Mouse (Mus musculus) liver, embryonic 15.5 days (tissue): ENCODE measurements around the gene Odf3. TPM values are rescaled to one million over a fixed set of nuclear protein-coding genes. Genes with fewer than 3 reads are reported as not detected.

Experiments used
- ATAC-seq: fragments of 200-750 bp; cut with Nextera tagmentation; 2 replicates; pipeline ENCODE4 v1.8.0; 2017; ENCODE audit warnings: moderate number of reproducible peaks, mild to moderate bottlenecking, moderate library complexity; ENCODE audit not compliant: insufficient read depth
- H3K27ac ChIP-seq: fragments of 300-500 bp; sonication (generic); replicated peaks from 2 replicates; pipeline ENCODE4 v1.5.1; 2015; ENCODE audit warnings: mild to moderate bottlenecking, inconsistent platforms
- H3K27me3 ChIP-seq: fragments of 300-500 bp; sonication (generic); 2 replicates; pipeline ENCODE4 v1.6.1; 2015; ENCODE audit warnings: mild to moderate bottlenecking, inconsistent platforms
- H3K36me3 ChIP-seq: fragments of 300-500 bp; sonication (generic); replicated peaks from 2 replicates; pipeline ENCODE4 v1.6.1; 2015; ENCODE audit warnings: moderate library complexity, mild to moderate bottlenecking, inconsistent platforms
- H3K4me1 ChIP-seq: fragments of 300-500 bp; sonication (generic); replicated peaks from 2 replicates; pipeline ENCODE4 v1.6.1; 2015; ENCODE audit warnings: inconsistent platforms
- H3K4me2 ChIP-seq: fragments of 300-500 bp; sonication (generic); 2 replicates; pipeline ENCODE4 v1.6.1; 2015; ENCODE audit warnings: moderate library complexity, mild to moderate bottlenecking, inconsistent platforms
- H3K4me3 ChIP-seq: fragments of 300-500 bp; sonication (generic); replicated peaks from 2 replicates; pipeline ENCODE4 v1.5.1; 2015; ENCODE audit warnings: mild to moderate bottlenecking, inconsistent platforms
- H3K9ac ChIP-seq: fragments of 300-500 bp; sonication (generic); 2 replicates; pipeline ENCODE4 v1.6.1; 2015; ENCODE audit warnings: moderate library complexity, mild to moderate bottlenecking, inconsistent platforms
- H3K9me3 ChIP-seq: fragments of 300-500 bp; sonication (generic); replicated peaks from 2 replicates; pipeline ENCODE4 v1.6.1; 2016; ENCODE audit warnings: inconsistent platforms
- WGBS: fragments of 180-500 bp; shearing (Covaris S2); methylation state at CpG from one replicate; pipeline ENCODE4 v1.1.7; 2015; ENCODE audit warnings: mixed read lengths; ENCODE audit not compliant: insufficient replicate concordance; 5-methylcytosine and 5-hydroxymethylcytosine counted together
- polyA plus RNA-seq: library from polyadenylated mRNA; unstranded; fragments of >200 nt; fragmentation: Nextera tagmentation; extraction: Ambion mirVana; gene quantifications from 2 replicates; pipeline ENCODE4 v1.2.1, GENCODE M21; 2015

Gene Odf3
- polyA plus RNA-seq, 1 experiment from 2014 or later: not detected

- no peaks in the 10 kb centered on the region for H3K36me3 ChIP-seq
- no peak for ATAC-seq
- no peaks in the 10 kb centered on the region for H3K9me3 ChIP-seq
- peaks cover 7% of the 10 kb centered on the region for H3K27me3 ChIP-seq
- no peak overlapping the region for H3K4me3 ChIP-seq
- no peak overlapping the region for H3K27ac ChIP-seq
- H3K4me1 ChIP-seq: no peaks in the 10 kb centered on the region
- no peak overlapping the region for H3K9ac ChIP-seq
- 17% methylated on average over 8 of the region's 8 CpGs for WGBS
- no peak overlapping the region for H3K4me2 ChIP-seq
These were observed 19.3 kb upstream of the Odf3 start for GRCm38 (mm10) chr7:140828171-140828881.

- Histone ChIP-seq H3K27ac (no peak overlapping the region), H3K4me1 (0 out of 2 replicates have a peak, but pooled peaks cover 7% of the 10 kb centered on the region), H3K4me3 (no peak overlapping the region), H3K4me2 (no peak overlapping the region), H3K36me3 (no peaks in the 10 kb centered on the region), H3K9ac (no peak overlapping the region), H3K27me3 (peaks cover 7% of the 10 kb centered on the region), H3K9me3 (no peaks in the 10 kb centered on the region)
- 45% methylated on average over 6 of the region's 6 CpGs for whole genome bisulfite sequencing
- no peak for ATAC-seq
These were observed 16.2 kb upstream of the Odf3 start for GRCm38 (mm10) chr7:140831447-140831846.

- 69% methylated on average over 4 of the region's 4 CpGs for WGBS
These were observed 14.3 kb upstream of the Odf3 start for GRCm38 (mm10) chr7:140833341-140833740.

GRCm38 (mm10) chr7:140834968-140835757 is 12.4 kb upstream of the Odf3 start, which contains the start of gene Urah:
TSS of gene Urah (plus strand) at chr7:140835018.
- H3K27ac ChIP-seq: no peak within 1 kb of the TSS; the same call in 1 of the 2 replicates
- peak within 1 kb of the TSS; percentile 24 for H3K4me3 ChIP-seq
- no peaks in the 10 kb centered on the region for H3K36me3 ChIP-seq
- no peaks in the 10 kb centered on the region for H3K9me3 ChIP-seq
- H3K4me1 ChIP-seq: 0 out of 2 replicates have a peak, but pooled peaks cover 7% of the 10 kb centered on the region
- H3K4me2 ChIP-seq: peak within 1 kb of the TSS; percentile 50
- WGBS: 51% methylated on average over 20 of the region's 20 CpGs
- no peak within 1 kb of the TSS for H3K9ac ChIP-seq
- peak; percentile 46 for ATAC-seq
- peaks cover 22% of the 10 kb centered on the region; the same call in 1 of the 2 replicates for H3K27me3 ChIP-seq

More at GRCm38 (mm10) chr7:140833341-140833740, 14.3 kb upstream of the Odf3 start:
- peaks cover 10% of the 10 kb centered on the region; the same call in 1 of the 2 replicates for H3K27me3 ChIP-seq
- no peaks in the 10 kb centered on the region for H3K36me3 ChIP-seq
- no peaks in the 10 kb centered on the region for H3K9me3 ChIP-seq
- no peak overlapping the region for H3K9ac ChIP-seq
- H3K4me2 ChIP-seq: no peak overlapping the region
- ATAC-seq: no peak
- no peak overlapping the region for H3K4me3 ChIP-seq
- H3K27ac ChIP-seq: no peak overlapping the region
- H3K4me1 ChIP-seq: 0 out of 2 replicates have a peak, but pooled peaks cover 7% of the 10 kb centered on the region

- peak overlapping the region; percentile 24 for H3K4me3 ChIP-seq
- H3K9ac ChIP-seq: no peak overlapping the region
These were observed 11.9 kb upstream of the Odf3 start for GRCm38 (mm10) chr7:140835758-140836087.

GRCm38 (mm10) chr7:140836243-140837115 is 11.1 kb upstream of the Odf3 start:
- WGBS: 70% methylated on average over 9 of the region's 9 CpGs
- H3K4me2 ChIP-seq: no peak overlapping the region
- peaks cover 35% of the 10 kb centered on the region for H3K27me3 ChIP-seq
- no peak for ATAC-seq
- H3K4me1 ChIP-seq: peaks cover 7% of the 10 kb centered on the region; the same call in 1 of the 2 replicates
- H3K9me3 ChIP-seq: no peaks in the 10 kb centered on the region
- no peaks in the 10 kb centered on the region for H3K36me3 ChIP-seq
- H3K9ac ChIP-seq: no peak overlapping the region
- H3K4me3 ChIP-seq: no peak overlapping the region
- H3K27ac ChIP-seq: no peak overlapping the region

More at GRCm38 (mm10) chr7:140835758-140836087, 11.9 kb upstream of the Odf3 start:
- Histone ChIP-seq H3K9me3 (no peaks in the 10 kb centered on the region), H3K4me1 (0 out of 2 replicates have a peak, but pooled peaks cover 7% of the 10 kb centered on the region), H3K36me3 (no peaks in the 10 kb centered on the region), H3K4me2 (peak overlapping the region; percentile 50), H3K27me3 (peaks cover 28% of the 10 kb centered on the region; the same call in 1 of the 2 replicates), H3K27ac (no peak overlapping the region; the same call in 1 of the 2 replicates)
- peak; percentile 16; the same call in 1 of the 2 replicates for ATAC-seq
- 60% methylated on average over 2 of the region's 2 CpGs for WGBS

- Histone ChIP-seq H3K27ac (no peak overlapping the region), H3K9ac (no peak overlapping the region), H3K4me2 (no peak overlapping the region), H3K27me3 (peaks cover 51% of the 10 kb centered on the region), H3K4me3 (no peak overlapping the region), H3K4me1 (peaks cover 7% of the 10 kb centered on the region; the same call in 1 of the 2 replicates), H3K9me3 (no peaks in the 10 kb centered on the region), H3K36me3 (no peaks in the 10 kb centered on the region)
- ATAC-seq: no peak
- 50% methylated on average over 5 of the region's 5 CpGs for WGBS
These were observed 8.0 kb upstream of the Odf3 start for GRCm38 (mm10) chr7:140839556-140839955.

- no peak overlapping the region for H3K4me2 ChIP-seq
- H3K36me3 ChIP-seq: no peaks in the 10 kb centered on the region
- H3K27me3 ChIP-seq: peaks cover 51% of the 10 kb centered on the region
- no peaks in the 10 kb centered on the region for H3K9me3 ChIP-seq
- ATAC-seq: no peak
- WGBS: 32% methylated on average over 18 of the region's 19 CpGs
- no peak overlapping the region for H3K9ac ChIP-seq
- H3K4me1 ChIP-seq: peaks cover 3% of the 10 kb centered on the region; the same call in 1 of the 2 replicates
- no peak overlapping the region for H3K4me3 ChIP-seq
- no peak overlapping the region for H3K27ac ChIP-seq
These were observed 6.6 kb upstream of the Odf3 start for GRCm38 (mm10) chr7:140840750-140841735.

GRCm38 (mm10) chr7:140843806-140844205 is 3.8 kb upstream of the Odf3 start:
- WGBS: 64% methylated on average over 7 of the region's 7 CpGs
- Histone ChIP-seq H3K36me3 (no peaks in the 10 kb centered on the region), H3K4me3 (no peak overlapping the region), H3K9ac (no peak overlapping the region), H3K4me2 (no peak overlapping the region), H3K9me3 (no peaks in the 10 kb centered on the region), H3K4me1 (peaks cover 3% of the 10 kb centered on the region; the same call in 1 of the 2 replicates), H3K27me3 (peaks cover 53% of the 10 kb centered on the region), H3K27ac (no peak overlapping the region)
- ATAC-seq: no peak
